Mouse (Mus musculus): ENCODE measurements at regions not wholly inside any gene's neighbourhood (a gene's known extent, or its start where the extent isn't known, plus 50 kb on each side); places are given as distances from the start of the nearest gene placed in this dataset.
"Not testable (repeated sequence)": the region's sequence is repeated elsewhere in the genome, so short reads cannot be mapped to it uniquely, and the experiment has no call there.

DNA sequence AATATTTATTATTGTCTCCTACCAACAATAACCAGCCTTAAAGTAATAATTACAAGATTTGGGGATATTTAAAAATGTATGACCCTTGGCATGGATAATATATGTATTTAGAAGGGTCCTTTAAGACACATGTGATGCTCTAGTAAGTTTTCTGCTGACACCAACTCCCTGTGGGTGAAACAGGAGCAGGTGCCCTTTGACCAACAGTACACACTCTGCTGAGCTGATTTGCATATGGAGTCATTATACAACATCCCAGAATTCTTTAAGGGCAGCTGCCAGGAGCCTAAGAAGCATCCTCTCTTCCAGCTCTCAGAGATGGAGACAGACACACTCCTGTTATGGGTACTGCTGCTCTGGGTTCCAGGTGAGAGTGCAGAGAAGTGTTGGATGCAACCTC lies 274.1 kb downstream of the Rpia start:
- Histone ChIP-seq H3K36me3 (ENCODE audit: control insufficient read depth, insufficient read depth) (no peaks in the 10 kb centered on the region), H3K27me3 (ENCODE audit: control insufficient read depth, insufficient read depth, insufficient read length) (no peaks in the 10 kb centered on the region), H3K4me2 (ENCODE audit: low read depth) (no peak overlapping the region), H3K4me3 (no peak overlapping the region), H3ac (ENCODE audit: control insufficient read depth, insufficient read length) (no peak overlapping the region), H3K79me2 (ENCODE audit: control insufficient read depth, insufficient read depth) (no peaks in the 10 kb centered on the region)
- TF ChIP-seq TCF3 (IDR thresholded peaks at IDR 0.05; ENCODE audit: insufficient read length, low read depth), result no peak
- TF ChIP-seq USF1 (IDR thresholded peaks at IDR 0.05; ENCODE audit: low read depth), result no peak
- no peak for TF ChIP-seq E2F4 (IDR thresholded peaks at IDR 0.05; ENCODE audit: insufficient read depth)
- no peak for TF ChIP-seq SRF (IDR thresholded peaks at IDR 0.05; ENCODE audit: control insufficient read depth, insufficient read length, low read depth)
- TF ChIP-seq MYOG (IDR thresholded peaks at IDR 0.05; ENCODE audit: control insufficient read depth in 1 of 3, insufficient read depth in 1 of 3, insufficient read length in 2 of 3, low read depth in 2 of 3), result no peak
- TF ChIP-seq TCF12 (IDR thresholded peaks at IDR 0.05; ENCODE audit: insufficient read depth, poor library complexity, severe bottlenecking), result no peak
- TF ChIP-seq REST (IDR thresholded peaks at IDR 0.05; ENCODE audit: insufficient read depth, insufficient read length), result no peak
- TF ChIP-seq POLR2AphosphoS2 (IDR thresholded peaks at IDR 0.05; ENCODE audit: insufficient read length, low read depth), result no peak
- TF ChIP-seq MAX (IDR thresholded peaks at IDR 0.05; ENCODE audit: low read depth), result no peak
- no peak for TF ChIP-seq POLR2A (IDR thresholded peaks at IDR 0.05; ENCODE audit: insufficient read length, low read depth)
- TF ChIP-seq MYOD1 (IDR thresholded peaks at IDR 0.05; ENCODE audit: control insufficient read depth in 1 of 3, insufficient read length in 2 of 3, low read depth in 2 of 3), result no peak
- TF ChIP-seq CEBPB (IDR thresholded peaks at IDR 0.05; ENCODE audit: insufficient read depth, poor library complexity, severe bottlenecking), result no peak

DNA sequence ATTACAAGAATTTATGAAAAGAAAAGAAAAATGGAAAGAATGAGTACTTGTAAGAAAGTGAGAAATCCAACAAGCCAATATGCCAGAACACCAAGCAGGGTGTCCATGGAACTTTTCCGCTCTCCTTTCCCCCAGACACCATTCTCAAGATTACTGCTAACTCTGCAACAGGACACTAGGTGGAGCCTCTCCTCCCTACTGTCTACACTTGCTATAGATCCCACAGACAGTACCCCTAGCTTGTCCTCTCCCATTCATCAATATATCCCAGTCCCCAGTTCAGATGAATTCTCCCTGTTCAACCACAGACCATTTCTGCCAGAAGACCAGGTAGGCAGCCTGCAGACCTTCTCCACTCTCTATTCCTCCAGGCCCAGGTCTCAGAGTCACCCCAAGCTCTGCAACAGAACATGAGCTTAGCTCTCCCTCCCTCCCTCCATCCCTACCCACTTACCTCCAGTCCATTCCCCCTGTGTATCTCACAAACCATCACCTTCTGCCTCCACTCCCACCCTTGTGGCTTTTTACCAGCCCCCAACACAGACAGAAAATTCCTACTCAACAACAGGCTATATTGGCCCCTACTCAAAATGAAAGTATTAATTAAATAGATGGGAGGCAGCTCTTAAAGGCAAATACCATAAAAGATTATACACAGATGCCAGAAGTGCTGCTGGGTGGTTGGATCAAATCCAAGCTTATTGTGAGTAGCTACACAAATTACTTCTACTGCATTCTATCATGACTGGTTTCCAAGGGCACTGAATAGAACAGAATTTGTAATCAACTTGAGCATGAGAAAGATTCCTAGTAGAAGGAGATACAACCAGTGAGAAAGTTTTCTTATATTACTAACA lies 323.2 kb downstream of the Rpia start:
- Histone ChIP-seq H3K4me3 (no peak overlapping the region), H3K27me3 (ENCODE audit: control insufficient read depth, insufficient read depth, insufficient read length) (no peaks in the 10 kb centered on the region), H3ac (ENCODE audit: control insufficient read depth, insufficient read length) (no peak overlapping the region), H3K4me2 (ENCODE audit: low read depth) (no peak overlapping the region), H3K79me2 (ENCODE audit: control insufficient read depth, insufficient read depth) (no peaks in the 10 kb centered on the region), H3K36me3 (ENCODE audit: control insufficient read depth, insufficient read depth) (no peaks in the 10 kb centered on the region)
- TF ChIP-seq POLR2AphosphoS2 (IDR thresholded peaks at IDR 0.05; ENCODE audit: insufficient read length, low read depth) (no peak), MYOD1 (IDR thresholded peaks at IDR 0.05; ENCODE audit: control insufficient read depth in 1 of 3, insufficient read length in 2 of 3, low read depth in 2 of 3) (no peak), TCF3 (IDR thresholded peaks at IDR 0.05; ENCODE audit: insufficient read length, low read depth) (no peak), MYOG (IDR thresholded peaks at IDR 0.05; ENCODE audit: control insufficient read depth in 1 of 3, insufficient read depth in 1 of 3, insufficient read length in 2 of 3, low read depth in 2 of 3) (no peak), POLR2A (IDR thresholded peaks at IDR 0.05; ENCODE audit: insufficient read length, low read depth) (no peak)

DNA sequence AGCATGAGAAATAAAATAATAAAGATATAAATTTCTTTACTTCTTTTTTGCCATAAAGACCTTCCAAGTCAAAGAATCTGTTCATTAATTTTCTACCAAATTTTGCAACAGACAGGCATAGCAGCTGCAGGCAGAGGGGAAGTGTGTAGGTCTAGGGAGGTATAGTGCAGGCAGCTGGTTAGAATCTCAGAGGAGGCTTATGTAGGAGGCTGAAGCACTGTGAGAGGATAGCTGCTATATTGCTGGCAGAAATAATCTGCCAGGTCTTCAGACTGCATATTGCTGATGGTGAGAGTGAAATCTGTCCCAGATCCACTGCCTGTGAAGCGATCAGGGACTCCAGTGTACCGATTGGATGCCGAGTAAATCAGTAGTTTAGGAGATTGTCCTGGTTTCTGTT lies 334.8 kb downstream of the Rpia start:
- no peak overlapping the region for H3ac ChIP-seq (ENCODE audit: control insufficient read depth, insufficient read length)
- no peaks in the 10 kb centered on the region for H3K27me3 ChIP-seq (ENCODE audit: control insufficient read depth, insufficient read depth, insufficient read length)
- TF ChIP-seq TCF3 (IDR thresholded peaks at IDR 0.05; ENCODE audit: insufficient read length, low read depth) (no peak), E2F4 (IDR thresholded peaks at IDR 0.05; ENCODE audit: insufficient read depth) (no peak), SRF (IDR thresholded peaks at IDR 0.05; ENCODE audit: control insufficient read depth, insufficient read length, low read depth) (no peak), MAX (IDR thresholded peaks at IDR 0.05; ENCODE audit: low read depth) (no peak), REST (IDR thresholded peaks at IDR 0.05; ENCODE audit: insufficient read depth, insufficient read length) (no peak)
- H3K79me2 ChIP-seq (ENCODE audit: control insufficient read depth, insufficient read depth), result no peaks in the 10 kb centered on the region
- H3K4me2 ChIP-seq (ENCODE audit: low read depth), result no peak overlapping the region
- H3K36me3 ChIP-seq (ENCODE audit: control insufficient read depth, insufficient read depth), result no peaks in the 10 kb centered on the region
- no peak overlapping the region for H3K4me3 ChIP-seq

DNA sequence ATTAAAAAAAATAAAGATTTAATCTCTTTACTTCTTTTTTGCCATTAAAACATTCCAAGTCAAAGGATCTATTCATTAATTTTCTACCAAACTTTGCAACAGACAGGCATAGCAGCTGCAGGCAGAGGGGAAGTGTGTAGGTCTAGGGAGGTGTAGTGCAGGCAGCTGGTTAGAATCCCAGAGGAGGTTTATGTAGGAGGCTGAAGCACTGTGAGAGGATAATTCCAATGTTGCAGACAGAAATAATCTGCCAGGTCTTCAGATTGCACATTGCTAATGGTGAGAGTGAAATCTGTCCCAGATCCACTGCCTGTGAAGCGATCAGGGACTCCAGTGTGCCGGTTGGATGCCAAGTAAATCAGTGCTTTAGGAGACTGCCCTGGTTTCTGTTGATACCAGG lies 357.3 kb downstream of the Rpia start:
- not testable (repeated sequence) for H3K79me2 ChIP-seq (ENCODE audit: control insufficient read depth, insufficient read depth); H3K4me3 ChIP-seq; H3K4me2 ChIP-seq (ENCODE audit: low read depth); H3K27me3 ChIP-seq (ENCODE audit: control insufficient read depth, insufficient read depth, insufficient read length); H3ac ChIP-seq (ENCODE audit: control insufficient read depth, insufficient read length); H3K36me3 ChIP-seq (ENCODE audit: control insufficient read depth, insufficient read depth)

DNA sequence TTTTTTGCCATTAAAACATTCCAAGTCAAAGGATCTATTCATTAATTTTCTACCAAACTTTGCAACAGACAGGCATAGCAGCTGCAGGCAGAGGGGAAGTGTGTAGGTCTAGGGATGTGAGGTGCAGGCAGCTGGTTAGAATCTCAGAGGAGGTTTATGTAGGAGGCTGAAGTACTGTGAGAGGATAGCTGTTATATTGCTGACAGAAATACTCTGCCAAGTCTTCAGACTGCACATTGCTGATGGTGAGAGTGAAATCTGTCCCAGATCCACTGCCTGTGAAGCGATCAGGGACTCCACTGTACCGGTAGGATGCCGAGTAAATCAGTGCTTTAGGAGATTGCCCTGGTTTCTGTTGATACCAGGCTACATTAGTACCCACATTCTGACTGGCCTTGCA lies 385.7 kb downstream of the Rpia start:
- H3ac ChIP-seq (ENCODE audit: control insufficient read depth, insufficient read length); H3K79me2 ChIP-seq (ENCODE audit: control insufficient read depth, insufficient read depth); H3K36me3 ChIP-seq (ENCODE audit: control insufficient read depth, insufficient read depth); H3K4me3 ChIP-seq; H3K4me2 ChIP-seq (ENCODE audit: low read depth); H3K27me3 ChIP-seq (ENCODE audit: control insufficient read depth, insufficient read depth, insufficient read length): not testable (repeated sequence)

DNA sequence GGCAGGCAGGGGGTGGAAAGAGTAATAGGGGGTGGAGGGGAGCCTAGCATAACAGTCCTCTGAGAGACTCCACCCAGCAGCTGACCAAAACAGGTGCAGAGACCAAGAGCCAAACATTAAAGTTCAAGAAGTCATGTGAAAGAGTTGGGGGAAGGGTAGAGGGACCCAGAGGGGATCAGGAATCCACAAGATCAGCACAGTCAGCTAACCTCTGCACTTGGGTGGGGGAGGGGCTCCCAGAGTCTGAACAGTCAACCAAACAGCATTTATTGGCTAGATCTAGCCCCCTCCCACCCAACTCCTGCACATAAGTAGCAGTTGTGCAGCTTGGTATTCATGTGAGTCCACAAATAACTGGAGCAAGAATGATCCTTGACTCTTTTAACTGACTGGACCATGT lies 402.2 kb downstream of the Rpia start:
- H3K4me3 ChIP-seq; H3K79me2 ChIP-seq (ENCODE audit: control insufficient read depth, insufficient read depth); H3ac ChIP-seq (ENCODE audit: control insufficient read depth, insufficient read length); H3K27me3 ChIP-seq (ENCODE audit: control insufficient read depth, insufficient read depth, insufficient read length); H3K4me2 ChIP-seq (ENCODE audit: low read depth); H3K36me3 ChIP-seq (ENCODE audit: control insufficient read depth, insufficient read depth): not testable (repeated sequence)

DNA sequence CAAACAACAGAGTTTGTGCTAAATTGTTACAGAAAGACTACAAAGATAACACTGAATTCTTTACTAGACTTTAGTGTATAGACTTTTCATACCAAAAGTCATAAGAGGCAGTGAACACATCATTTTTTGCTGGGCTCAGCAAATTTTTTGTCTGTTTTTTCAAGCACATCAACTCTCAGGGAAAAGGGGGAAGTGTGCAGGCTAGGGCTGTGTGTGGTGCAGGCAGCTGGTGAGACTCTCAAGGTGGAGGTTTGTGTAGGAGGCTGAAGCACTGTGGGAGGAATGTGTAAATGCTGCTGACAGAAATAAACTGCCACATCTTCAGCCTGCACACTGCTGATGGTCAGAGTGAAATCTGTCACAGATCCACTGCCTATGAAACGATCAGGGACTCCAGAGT lies 405.6 kb downstream of the Rpia start:
- not testable (repeated sequence) for H3K4me3 ChIP-seq; H3K4me2 ChIP-seq (ENCODE audit: low read depth); H3K27me3 ChIP-seq (ENCODE audit: control insufficient read depth, insufficient read depth, insufficient read length); H3K36me3 ChIP-seq (ENCODE audit: control insufficient read depth, insufficient read depth); H3K79me2 ChIP-seq (ENCODE audit: control insufficient read depth, insufficient read depth); H3ac ChIP-seq (ENCODE audit: control insufficient read depth, insufficient read length)

DNA sequence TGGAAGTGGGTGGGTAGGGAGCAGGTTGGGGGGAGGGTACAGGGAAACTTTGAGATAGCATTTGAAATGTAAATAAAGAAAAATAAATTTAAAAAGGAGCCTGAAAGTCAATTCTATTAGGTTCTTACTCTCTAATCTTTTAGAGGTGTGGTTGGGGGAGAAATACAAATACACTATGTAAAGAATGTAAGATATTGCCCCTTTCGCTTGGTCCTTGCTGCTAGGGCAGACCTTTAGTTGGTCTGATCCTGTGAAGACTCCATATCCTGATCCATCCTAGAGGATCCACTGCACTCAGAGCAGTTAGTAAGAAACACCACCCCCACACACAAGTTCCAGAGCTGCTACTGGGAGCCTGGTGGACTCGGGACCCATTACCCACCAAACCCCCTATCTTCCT lies 412.7 kb downstream of the Rpia start:
- not testable (repeated sequence) for H3K4me2 ChIP-seq (ENCODE audit: low read depth); H3ac ChIP-seq (ENCODE audit: control insufficient read depth, insufficient read length); H3K36me3 ChIP-seq (ENCODE audit: control insufficient read depth, insufficient read depth); H3K27me3 ChIP-seq (ENCODE audit: control insufficient read depth, insufficient read depth, insufficient read length); H3K4me3 ChIP-seq; H3K79me2 ChIP-seq (ENCODE audit: control insufficient read depth, insufficient read depth)

DNA sequence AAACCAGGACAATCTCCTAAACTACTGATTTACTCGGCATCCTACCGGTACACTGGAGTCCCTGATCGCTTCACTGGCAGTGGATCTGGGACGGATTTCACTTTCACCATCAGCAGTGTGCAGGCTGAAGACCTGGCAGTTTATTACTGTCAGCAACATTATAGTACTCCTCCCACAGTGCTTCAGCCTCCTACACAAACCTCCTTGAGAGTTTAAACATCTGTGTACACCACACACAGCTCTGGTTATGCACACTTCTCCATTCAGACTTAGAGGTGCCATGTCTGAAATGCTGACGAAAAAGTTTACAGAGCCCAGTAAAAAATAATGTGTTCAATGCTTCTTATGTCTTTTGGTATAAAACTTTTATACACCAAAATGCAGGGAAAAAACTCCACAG lies 420.2 kb downstream of the Rpia start:
- not testable (repeated sequence) for H3K27me3 ChIP-seq (ENCODE audit: control insufficient read depth, insufficient read depth, insufficient read length); H3K4me2 ChIP-seq (ENCODE audit: low read depth); H3ac ChIP-seq (ENCODE audit: control insufficient read depth, insufficient read length); H3K36me3 ChIP-seq (ENCODE audit: control insufficient read depth, insufficient read depth); H3K4me3 ChIP-seq; H3K79me2 ChIP-seq (ENCODE audit: control insufficient read depth, insufficient read depth)
